Mouse (Mus musculus): ENCODE results near the gene Agtpbp1. TPM values are rescaled to one million over a fixed set of nuclear protein-coding genes. Genes with fewer than 3 reads are reported as not detected.

Gene Agtpbp1
- polyA plus RNA-seq, 1 experiment from 2014 or later: 30.1 TPM

DNA sequence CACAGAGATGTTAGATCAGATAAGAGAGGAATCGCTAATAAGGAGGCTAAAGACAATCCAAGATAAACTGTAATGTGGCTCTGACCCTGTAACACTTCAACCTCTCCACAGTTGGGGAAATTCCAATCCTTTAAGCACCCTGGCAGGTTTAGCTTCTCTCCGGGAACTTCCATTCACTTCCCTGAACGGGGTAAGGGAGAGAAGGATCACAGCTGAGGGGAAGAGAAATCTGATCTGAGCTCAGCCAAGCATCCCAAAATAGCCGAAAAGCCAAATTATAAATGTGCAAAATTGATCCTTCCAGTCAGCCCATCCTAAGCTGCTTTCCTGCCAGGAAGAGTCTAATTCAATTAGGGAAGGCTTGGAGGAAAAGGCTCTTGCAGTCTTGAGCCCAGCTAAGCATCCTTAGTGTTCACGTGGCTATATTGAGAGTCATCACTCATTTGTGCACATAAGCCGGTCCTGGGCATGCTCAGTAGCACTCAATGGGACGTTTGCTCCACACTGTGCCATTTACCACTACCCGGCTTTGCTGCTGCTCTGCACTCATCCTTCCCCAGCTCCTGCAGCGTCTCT lies 19.0 kb downstream of the Agtpbp1 start:
- H3K36me3 ChIP-seq (ENCODE audit: poor library complexity, severe bottlenecking): no peaks in the 10 kb centered on the region
- no peak for ATAC-seq
- no peaks in the 10 kb centered on the region for H3K27me3 ChIP-seq
- no peak overlapping the region for H3K4me2 ChIP-seq
- no peak overlapping the region for H3K27ac ChIP-seq
- H3K4me3 ChIP-seq: no peak overlapping the region
- no peaks in the 10 kb centered on the region for H3K9me3 ChIP-seq (replicated peaks)
- WGBS: 67% methylated on average over 9 of the region's 9 CpGs
- H3K4me1 ChIP-seq: no peaks in the 10 kb centered on the region
- no peak overlapping the region for H3K9ac ChIP-seq

DNA sequence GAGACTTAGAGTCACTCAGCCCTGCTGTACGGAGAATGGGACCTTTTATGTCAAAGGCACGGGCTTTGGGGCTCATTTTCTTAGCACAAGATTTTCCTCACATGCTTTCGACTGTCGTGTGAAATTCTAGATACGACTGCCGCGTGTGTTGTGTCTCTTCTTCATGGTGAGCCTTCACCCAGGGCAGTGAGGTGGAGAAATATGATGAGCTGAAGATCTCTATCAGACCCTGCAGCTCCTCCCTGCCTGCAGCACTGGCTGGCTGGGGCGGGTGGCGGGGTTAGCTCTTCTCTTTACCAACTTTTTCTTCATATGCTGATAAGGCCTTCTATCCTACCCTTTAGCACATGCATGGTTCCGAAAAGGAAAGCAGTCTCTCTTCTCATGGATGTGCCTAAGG lies 20.1 kb downstream of the Agtpbp1 start:
- no peaks in the 10 kb centered on the region for H3K36me3 ChIP-seq (ENCODE audit: poor library complexity, severe bottlenecking)
- H3K27me3 ChIP-seq: no peaks in the 10 kb centered on the region
- H3K4me3 ChIP-seq: no peak overlapping the region
- no peak overlapping the region for H3K9ac ChIP-seq
- H3K27ac ChIP-seq: no peak overlapping the region
- H3K4me1 ChIP-seq: no peaks in the 10 kb centered on the region
- no peak for ATAC-seq
- WGBS: 79% methylated on average over 10 of the region's 10 CpGs
- no peak overlapping the region for H3K4me2 ChIP-seq
- no peaks in the 10 kb centered on the region for H3K9me3 ChIP-seq (replicated peaks)

DNA sequence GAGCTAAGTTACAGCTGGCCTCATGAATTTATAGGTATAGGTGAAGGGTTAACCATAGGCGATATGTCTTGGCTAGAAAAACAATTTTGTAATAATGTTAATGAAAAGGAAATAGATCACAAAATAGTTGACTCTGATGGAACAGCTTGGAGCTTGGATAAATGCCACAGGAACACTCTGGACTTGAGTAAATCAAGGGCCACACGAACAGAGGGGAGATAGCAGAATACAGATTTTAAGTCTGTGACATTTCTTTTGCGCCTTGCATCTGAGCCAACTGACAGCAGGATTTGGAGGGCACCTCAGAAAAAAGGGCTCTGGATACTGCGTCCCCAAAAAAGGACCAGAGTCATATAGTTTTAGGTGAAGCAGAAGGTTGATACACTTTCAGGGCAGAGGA lies 20.5 kb downstream of the Agtpbp1 start:
- no peak overlapping the region for H3K4me2 ChIP-seq
- H3K36me3 ChIP-seq (ENCODE audit: poor library complexity, severe bottlenecking): no peaks in the 10 kb centered on the region
- H3K9me3 ChIP-seq (replicated peaks): no peaks in the 10 kb centered on the region
- no peak for ATAC-seq
- H3K27ac ChIP-seq: no peak overlapping the region
- H3K4me1 ChIP-seq: no peaks in the 10 kb centered on the region
- no peaks in the 10 kb centered on the region for H3K27me3 ChIP-seq
- WGBS: 96% methylated on average over 4 of the region's 4 CpGs
- H3K9ac ChIP-seq: no peak overlapping the region
- H3K4me3 ChIP-seq: no peak overlapping the region

DNA sequence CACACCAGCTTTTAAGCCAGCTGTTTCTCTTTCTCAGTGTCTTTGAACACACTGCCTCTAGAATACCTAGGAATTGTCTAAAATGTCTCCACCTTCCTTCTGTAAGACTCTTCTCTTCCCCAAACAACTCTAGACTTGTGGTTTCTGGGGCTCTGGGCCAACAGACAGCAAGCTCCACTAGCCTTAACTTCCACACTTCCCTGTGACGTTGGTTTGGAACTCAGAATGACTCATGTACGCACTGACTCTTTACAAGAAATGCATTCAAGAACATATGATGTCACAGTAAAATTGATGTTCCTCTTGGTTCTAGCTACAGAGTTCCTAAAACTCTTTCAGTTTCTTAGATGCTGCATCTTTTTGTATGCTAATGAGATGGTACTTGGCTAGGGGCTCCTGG lies 22.6 kb downstream of the Agtpbp1 start:
- no peak overlapping the region for H3K4me2 ChIP-seq
- no peaks in the 10 kb centered on the region for H3K9me3 ChIP-seq (replicated peaks)
- no peak overlapping the region for H3K4me3 ChIP-seq
- H3K36me3 ChIP-seq (ENCODE audit: poor library complexity, severe bottlenecking): no peaks in the 10 kb centered on the region
- H3K27me3 ChIP-seq: no peaks in the 10 kb centered on the region
- no peak for ATAC-seq
- no peak overlapping the region for H3K9ac ChIP-seq
- no peaks in the 10 kb centered on the region for H3K4me1 ChIP-seq
- H3K27ac ChIP-seq: no peak overlapping the region
- 87% methylated on average over 2 of the region's 2 CpGs for WGBS

DNA sequence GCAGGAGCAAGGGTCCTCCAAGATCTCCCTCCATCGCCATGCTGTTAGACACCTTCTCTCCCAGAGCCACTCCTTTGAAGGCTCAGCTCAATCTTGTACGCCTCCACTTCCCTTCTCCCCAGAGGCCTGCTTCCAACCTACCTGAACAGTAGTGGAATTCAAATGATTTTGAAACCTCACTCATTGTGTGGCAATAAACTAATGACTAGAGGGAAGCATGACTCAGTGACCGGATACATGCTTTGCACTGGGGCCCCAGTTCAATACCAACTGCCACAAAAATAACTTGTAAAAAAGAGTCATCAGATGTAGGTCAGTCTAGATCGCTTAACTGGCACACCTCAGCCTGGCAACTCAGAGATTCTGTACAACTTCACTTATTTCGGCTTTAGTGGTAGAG lies 26.3 kb downstream of the Agtpbp1 start:
- WGBS: 96% methylated on average over 5 of the region's 5 CpGs
- H3K4me2 ChIP-seq: no peak overlapping the region
- no peaks in the 10 kb centered on the region for H3K36me3 ChIP-seq (ENCODE audit: poor library complexity, severe bottlenecking)
- H3K4me1 ChIP-seq: peaks cover 19% of the 10 kb centered on the region
- no peak overlapping the region for H3K27ac ChIP-seq
- H3K9me3 ChIP-seq (replicated peaks): no peaks in the 10 kb centered on the region
- no peak overlapping the region for H3K4me3 ChIP-seq
- H3K27me3 ChIP-seq: no peaks in the 10 kb centered on the region
- H3K9ac ChIP-seq: no peak overlapping the region
- no peak for ATAC-seq

DNA sequence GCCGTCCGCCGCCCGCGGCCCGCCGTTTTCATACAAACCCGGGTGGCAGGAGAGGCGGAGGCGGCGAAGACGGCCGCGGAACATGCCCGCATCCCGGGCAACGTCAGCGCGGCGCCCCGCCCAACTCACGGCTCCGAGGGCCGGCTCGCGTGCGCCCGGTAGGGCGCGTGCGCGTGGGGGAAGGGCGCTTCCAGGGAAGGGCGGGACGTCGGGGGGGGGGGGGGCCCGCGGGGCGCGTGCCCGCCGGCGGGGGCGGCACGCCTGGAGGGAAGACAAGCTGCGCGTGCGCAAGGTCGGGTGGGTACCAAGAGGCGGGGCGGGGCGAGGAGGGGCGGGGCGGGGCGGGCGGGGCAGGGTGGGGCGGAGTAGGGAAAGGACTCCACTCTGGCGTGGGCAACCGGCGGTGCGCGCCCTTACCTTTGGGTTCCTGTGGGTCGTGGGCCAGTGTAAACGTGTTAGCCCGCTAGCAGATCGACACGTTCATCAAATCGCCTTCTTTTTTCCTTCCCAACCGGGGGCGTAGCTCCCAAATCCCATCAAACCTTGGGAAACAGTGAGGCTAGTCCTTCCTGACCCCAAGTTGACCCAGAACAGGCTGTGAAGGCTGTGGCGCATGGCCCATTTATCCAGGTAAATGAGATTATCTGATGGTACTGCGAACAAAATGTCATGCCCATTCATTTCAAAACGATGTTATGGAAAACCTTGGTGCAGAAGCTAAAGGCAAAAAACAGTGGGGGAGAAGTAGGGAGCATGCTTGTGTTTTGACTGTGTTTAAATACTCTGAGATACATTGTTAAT lies 27.6 kb downstream of the Agtpbp1 start:
- peak overlapping the region; percentile 65 for H3K27ac ChIP-seq
- peak overlapping the region; percentile 76 for H3K4me3 ChIP-seq
- WGBS: under 1% methylated on average over 24 of the region's 73 CpGs
- H3K9ac ChIP-seq: peak overlapping the region; percentile 81
- peaks cover 19% of the 10 kb centered on the region for H3K4me1 ChIP-seq
- no peaks in the 10 kb centered on the region for H3K9me3 ChIP-seq (replicated peaks)
- peak; percentile 93 for ATAC-seq
- no peaks in the 10 kb centered on the region for H3K36me3 ChIP-seq (ENCODE audit: poor library complexity, severe bottlenecking)
- H3K27me3 ChIP-seq: no peaks in the 10 kb centered on the region
- peak overlapping the region; percentile 94 for H3K4me2 ChIP-seq

DNA sequence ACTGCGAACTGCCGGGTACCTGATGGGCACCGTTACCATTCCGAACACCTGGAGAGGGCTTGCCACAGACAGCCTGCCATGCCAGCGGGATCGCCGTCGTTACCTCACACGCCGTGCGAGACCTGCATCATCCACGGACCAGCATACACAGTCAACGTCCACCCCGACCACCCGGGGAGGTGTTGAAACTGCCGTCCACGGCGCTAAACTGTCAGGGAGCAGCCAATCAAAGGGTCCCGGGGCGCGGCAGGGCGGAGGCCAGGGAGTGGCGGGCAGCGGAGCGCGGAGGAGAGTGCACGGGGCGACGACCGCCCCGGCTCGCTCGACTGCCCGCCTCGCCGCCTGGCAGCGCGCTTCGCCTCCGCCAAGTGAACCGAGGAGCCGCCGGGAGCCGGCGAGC lies 28.4 kb downstream of the Agtpbp1 start:
- peak overlapping the region; percentile 94 for H3K4me2 ChIP-seq
- H3K9ac ChIP-seq: peak overlapping the region; percentile 81
- H3K27ac ChIP-seq: peak overlapping the region; percentile 65
- H3K27me3 ChIP-seq: no peaks in the 10 kb centered on the region
- H3K9me3 ChIP-seq (replicated peaks): no peaks in the 10 kb centered on the region
- peak overlapping the region; percentile 76 for H3K4me3 ChIP-seq
- H3K36me3 ChIP-seq (ENCODE audit: poor library complexity, severe bottlenecking): no peaks in the 10 kb centered on the region
- peak; percentile 71 for ATAC-seq
- WGBS: under 1% methylated on average over 39 of the region's 45 CpGs
- H3K4me1 ChIP-seq: peaks cover 19% of the 10 kb centered on the region

DNA sequence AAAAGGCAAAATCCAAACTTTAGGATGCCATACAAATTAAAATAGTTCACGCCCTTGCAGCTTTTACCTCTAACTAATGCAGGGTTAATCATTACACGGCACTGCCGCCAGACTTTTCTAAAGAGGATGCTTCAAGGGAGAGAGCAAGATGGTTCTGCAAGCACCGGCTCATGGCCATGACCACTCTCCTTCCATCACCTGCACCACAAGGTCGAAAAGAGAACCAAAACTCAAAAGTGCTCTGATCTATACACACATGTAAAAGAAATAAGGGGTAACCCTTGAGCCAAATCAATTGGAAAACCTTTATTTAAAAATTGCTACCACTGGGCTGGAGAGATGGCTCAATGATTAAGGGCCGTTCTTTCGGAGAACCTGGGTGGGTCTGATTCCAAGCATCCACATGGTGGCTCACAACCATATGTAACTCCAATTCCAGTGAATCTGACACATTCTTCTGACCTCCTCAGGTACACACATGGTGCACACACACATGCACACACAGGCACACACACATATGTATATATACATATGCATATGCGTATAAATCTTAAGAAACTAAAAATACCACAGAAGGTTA lies 29.3 kb downstream of the Agtpbp1 start:
- Histone ChIP-seq H3K4me3 (peak overlapping the region; percentile 76), H3K36me3 (ENCODE audit: poor library complexity, severe bottlenecking) (no peaks in the 10 kb centered on the region), H3K4me1 (peaks cover 19% of the 10 kb centered on the region), H3K27me3 (no peaks in the 10 kb centered on the region), H3K9me3 (replicated peaks) (no peaks in the 10 kb centered on the region), H3K27ac (no peak overlapping the region), H3K9ac (peak overlapping the region; percentile 9; the same call in 1 of the 2 replicates), H3K4me2 (peak overlapping the region; percentile 94)
- ATAC-seq: no peak
- 84% methylated on average over 8 of the region's 8 CpGs for WGBS

DNA sequence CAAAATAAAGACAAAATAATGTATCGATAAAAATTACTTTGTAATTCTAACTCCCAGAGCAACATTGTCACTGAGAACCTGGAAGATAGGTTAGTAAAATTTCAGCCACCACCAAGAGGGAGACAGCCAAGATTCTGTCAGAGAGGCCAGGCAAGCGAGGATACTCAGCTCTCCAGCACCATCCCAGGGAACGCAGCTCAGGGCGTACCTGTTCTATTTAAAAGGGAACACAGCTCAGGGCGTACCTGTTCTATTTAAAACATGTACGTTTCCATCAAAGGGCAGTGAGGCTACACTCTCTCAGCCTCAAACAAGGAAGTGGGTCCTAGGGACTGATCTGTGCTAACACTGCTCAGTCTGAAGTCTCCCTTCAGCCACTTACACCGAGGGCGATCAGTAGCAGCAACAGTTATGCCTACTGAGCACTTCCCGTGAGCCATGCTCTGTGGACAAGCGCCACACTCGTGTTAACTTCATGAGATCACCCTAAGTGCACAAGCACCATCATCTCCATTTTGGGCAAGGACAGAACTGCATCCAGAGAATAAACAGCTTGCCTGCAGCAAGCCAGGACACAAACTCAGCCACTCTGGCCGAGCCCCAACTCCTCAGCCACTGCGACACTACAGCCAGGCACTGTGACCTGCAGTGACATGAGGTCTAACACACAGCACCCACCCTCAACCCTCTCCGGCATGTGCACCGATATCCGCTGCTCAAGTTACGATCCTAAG lies 30.1 kb downstream of the Agtpbp1 start:
- H3K4me2 ChIP-seq: peak overlapping the region; percentile 94
- no peaks in the 10 kb centered on the region for H3K36me3 ChIP-seq (ENCODE audit: poor library complexity, severe bottlenecking)
- WGBS: 85% methylated on average over 17 of the region's 17 CpGs
- peak overlapping the region; percentile 9; the same call in 1 of the 2 replicates for H3K9ac ChIP-seq
- H3K27me3 ChIP-seq: no peaks in the 10 kb centered on the region
- H3K9me3 ChIP-seq (replicated peaks): no peaks in the 10 kb centered on the region
- H3K4me3 ChIP-seq: 0 out of 2 replicates have a peak overlapping the region, but pooled peaks have one; percentile 0
- ATAC-seq: no peak
- H3K4me1 ChIP-seq: peaks cover 19% of the 10 kb centered on the region
- H3K27ac ChIP-seq: no peak overlapping the region

DNA sequence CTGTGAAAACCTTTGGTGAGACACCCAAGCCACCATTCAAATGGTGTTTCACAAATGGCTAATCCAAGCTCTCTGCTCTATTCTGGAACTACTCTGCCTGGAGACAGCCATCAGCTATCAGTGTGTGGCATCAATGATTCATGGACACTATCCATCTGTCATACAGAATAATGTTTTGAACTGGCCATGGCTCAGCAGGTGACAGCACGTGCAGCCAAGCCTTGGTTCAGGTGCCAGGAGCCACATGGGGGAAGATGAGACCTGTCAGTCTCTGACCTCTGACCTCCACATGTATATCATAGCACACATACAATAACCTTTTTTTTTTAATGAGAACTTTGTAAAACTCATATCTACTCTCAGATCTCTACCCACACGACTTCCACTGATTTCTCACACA lies 32.3 kb downstream of the Agtpbp1 start:
- Histone ChIP-seq H3K27me3 (no peaks in the 10 kb centered on the region), H3K27ac (no peak overlapping the region), H3K4me1 (peaks cover 21% of the 10 kb centered on the region), H3K4me2 (no peak overlapping the region), H3K36me3 (ENCODE audit: poor library complexity, severe bottlenecking) (no peaks in the 10 kb centered on the region), H3K9ac (no peak overlapping the region), H3K9me3 (replicated peaks) (no peaks in the 10 kb centered on the region), H3K4me3 (no peak overlapping the region)
- ATAC-seq: no peak
- WGBS: 84% methylated on average over 2 of the region's 2 CpGs

DNA sequence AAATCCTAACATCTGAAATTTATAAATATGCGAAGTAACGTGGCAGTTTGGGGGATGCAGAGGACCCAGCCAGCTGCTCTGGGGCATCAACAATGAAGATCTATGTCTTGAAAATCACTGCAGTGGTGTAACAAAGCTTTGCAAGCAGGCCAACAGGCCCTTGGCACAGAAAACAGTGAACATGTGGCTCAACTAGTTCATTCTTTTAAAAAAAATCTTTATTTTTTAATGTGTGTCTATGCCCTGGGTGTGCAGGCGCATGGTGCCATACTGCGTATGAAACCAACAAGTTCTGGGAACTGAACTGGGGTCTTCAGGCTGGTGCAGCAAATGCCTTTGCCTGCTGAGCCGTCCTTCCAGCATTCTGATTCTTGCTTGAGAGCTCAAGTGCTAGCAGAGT lies 32.7 kb downstream of the Agtpbp1 start:
- peaks cover 22% of the 10 kb centered on the region for H3K4me1 ChIP-seq
- no peak overlapping the region for H3K4me3 ChIP-seq
- WGBS: 85% methylated on average over 5 of the region's 5 CpGs
- H3K9ac ChIP-seq: no peak overlapping the region
- H3K36me3 ChIP-seq (ENCODE audit: poor library complexity, severe bottlenecking): no peaks in the 10 kb centered on the region
- no peaks in the 10 kb centered on the region for H3K27me3 ChIP-seq
- no peaks in the 10 kb centered on the region for H3K9me3 ChIP-seq (replicated peaks)
- no peak overlapping the region for H3K4me2 ChIP-seq
- ATAC-seq: no peak
- H3K27ac ChIP-seq: no peak overlapping the region

DNA sequence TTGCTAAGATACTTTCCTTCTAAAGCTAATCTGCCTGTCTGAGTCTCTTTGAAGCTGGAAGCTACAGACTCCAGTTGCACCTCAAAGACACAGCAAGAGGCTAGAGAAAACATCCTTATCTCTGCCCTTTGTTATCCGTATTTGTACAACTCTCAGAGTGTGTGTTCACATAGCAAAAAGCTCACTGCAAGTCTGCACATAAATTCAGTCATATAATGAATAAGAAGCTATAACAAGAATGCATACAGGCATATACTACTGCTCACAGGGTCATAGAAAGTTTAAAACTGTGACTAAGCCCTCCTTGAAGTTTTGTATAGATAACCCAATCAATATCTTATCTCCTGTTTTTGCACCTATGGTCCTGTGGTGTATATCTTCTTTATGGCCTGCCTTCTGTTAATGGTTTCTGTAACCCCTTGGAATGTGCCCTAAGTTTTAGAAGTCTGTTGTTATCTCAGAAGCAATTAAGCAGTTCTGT lies 35.7 kb downstream of the Agtpbp1 start:
- Histone ChIP-seq H3K27me3 (no peaks in the 10 kb centered on the region), H3K9me3 (replicated peaks) (no peaks in the 10 kb centered on the region), H3K9ac (no peak overlapping the region), H3K4me2 (no peak overlapping the region), H3K36me3 (ENCODE audit: poor library complexity, severe bottlenecking) (no peaks in the 10 kb centered on the region), H3K4me1 (peaks cover 3% of the 10 kb centered on the region; the same call in 1 of the 2 replicates), H3K27ac (no peak overlapping the region), H3K4me3 (no peak overlapping the region)
- no peak for ATAC-seq
- 79% methylated on average over 1 of the region's 1 CpGs for WGBS

All from forebrain, embryonic 13.5 days (tissue).